Mouse (Mus musculus): Measurements from ENCODE around the gene Insl3. TPM values are rescaled to one million over a fixed set of nuclear protein-coding genes. Genes with fewer than 3 reads are reported as not detected.
A peak's percentile ranks its signal among the peaks of the same experiment; 100 is the strongest.

Insl3 gene
- polyA plus RNA-seq, 1 experiment from 2014 or later, result 0.50 TPM

DNA sequence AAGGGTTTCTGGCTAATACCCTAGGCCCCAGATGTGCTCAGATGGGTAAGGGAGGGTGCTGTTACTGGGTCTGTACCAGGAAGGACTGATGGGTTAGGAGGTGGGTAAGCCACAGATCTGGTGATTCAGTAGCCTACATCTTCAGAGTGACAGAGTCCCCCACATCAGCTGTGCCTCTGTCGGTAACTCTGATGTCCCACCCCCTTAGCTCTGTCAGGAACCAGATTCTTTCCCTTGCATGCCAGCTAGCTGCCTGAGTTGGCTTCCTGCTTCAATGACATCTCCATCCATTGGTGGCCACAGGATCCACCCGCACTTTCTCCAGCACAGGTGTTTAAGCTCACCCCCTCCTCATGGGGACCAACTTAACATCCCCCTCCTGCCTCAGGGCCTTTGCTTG is 22.6 kb downstream of the Insl3 start:
- Histone ChIP-seq H3K36me3 (no peaks in the 10 kb centered on the region), H3K4me3 (no peak overlapping the region), H3K4me2 (replicated peaks) (no peak overlapping the region), H3K4me1 (no peaks in the 10 kb centered on the region), H3K27ac (no peak overlapping the region), H3K9ac (no peak overlapping the region), H3K27me3 (peaks cover 44% of the 10 kb centered on the region), H3K9me3 (no peaks in the 10 kb centered on the region)
- 81% methylated on average over 2 of the region's 2 CpGs for WGBS
- no peak for ATAC-seq (ENCODE audit: insufficient number of reproducible peaks, insufficient read depth, low FRiP score, low TSS enrichment)

DNA sequence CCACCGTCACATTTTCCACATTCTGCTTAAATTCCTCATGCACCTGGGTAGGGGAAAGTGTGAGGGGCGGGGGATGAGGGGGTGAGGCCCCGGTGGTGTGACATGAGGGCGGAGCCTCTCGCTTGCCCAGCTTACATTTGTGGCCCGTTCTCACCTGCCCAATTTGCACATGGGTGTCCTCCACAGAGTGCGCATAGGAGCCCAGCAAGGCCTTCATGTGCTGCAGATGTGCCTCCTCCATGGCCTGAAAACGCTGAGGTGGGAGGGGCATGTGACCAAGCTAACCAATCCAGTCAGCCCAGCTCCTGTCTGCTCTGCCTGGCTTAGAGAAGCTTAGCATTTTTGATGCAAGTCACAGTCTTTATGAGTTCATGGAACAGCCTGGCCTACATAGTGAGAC is 26.5 kb downstream of the Insl3 start:
- H3K9ac ChIP-seq, result no peak overlapping the region
- no peak for ATAC-seq (ENCODE audit: insufficient number of reproducible peaks, insufficient read depth, low FRiP score, low TSS enrichment)
- H3K9me3 ChIP-seq, result no peaks in the 10 kb centered on the region
- H3K36me3 ChIP-seq, result no peaks in the 10 kb centered on the region
- 44% methylated on average over 8 of the region's 8 CpGs for WGBS
- no peak overlapping the region for H3K4me3 ChIP-seq
- H3K27me3 ChIP-seq, result peaks cover 13% of the 10 kb centered on the region; the same call in 1 of the 2 replicates
- H3K27ac ChIP-seq, result no peak overlapping the region
- peaks cover 11% of the 10 kb centered on the region; the same call in 1 of the 2 replicates for H3K4me1 ChIP-seq
- H3K4me2 ChIP-seq (replicated peaks), result no peak overlapping the region

DNA sequence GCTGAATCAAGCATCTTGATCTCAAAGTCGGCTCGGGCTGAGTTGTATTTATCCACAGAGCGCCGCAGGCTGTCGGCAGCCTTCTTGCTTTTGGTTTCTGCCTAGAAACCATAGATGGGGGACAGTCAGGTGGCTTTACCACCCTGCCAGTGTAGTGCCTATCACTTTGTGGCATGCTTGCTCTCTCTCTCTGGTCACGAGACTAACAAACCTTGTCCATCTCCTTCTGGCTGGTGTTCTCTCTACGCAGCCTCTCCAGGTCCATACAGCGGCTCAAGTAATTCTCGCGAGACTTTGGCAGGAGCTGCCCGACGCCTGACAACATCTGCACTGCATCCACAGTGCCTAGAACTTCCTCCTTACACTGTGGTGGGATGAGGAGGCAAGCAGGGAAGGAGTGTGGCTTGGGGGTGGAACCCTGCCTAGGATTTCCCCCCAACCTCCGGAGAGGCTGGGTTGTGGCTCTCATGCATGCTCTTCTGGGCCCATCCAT is 27.6 kb downstream of the Insl3 start:
- Histone ChIP-seq H3K9me3 (no peaks in the 10 kb centered on the region), H3K9ac (no peak overlapping the region), H3K4me3 (no peak overlapping the region), H3K4me1 (peaks cover 11% of the 10 kb centered on the region; the same call in 1 of the 2 replicates), H3K27me3 (0 out of 2 replicates have a peak, but pooled peaks cover 5% of the 10 kb centered on the region), H3K36me3 (no peaks in the 10 kb centered on the region), H3K4me2 (replicated peaks) (no peak overlapping the region), H3K27ac (no peak overlapping the region)
- ATAC-seq (ENCODE audit: insufficient number of reproducible peaks, insufficient read depth, low FRiP score, low TSS enrichment), result no peak
- WGBS, result 84% methylated on average over 13 of the region's 13 CpGs

DNA sequence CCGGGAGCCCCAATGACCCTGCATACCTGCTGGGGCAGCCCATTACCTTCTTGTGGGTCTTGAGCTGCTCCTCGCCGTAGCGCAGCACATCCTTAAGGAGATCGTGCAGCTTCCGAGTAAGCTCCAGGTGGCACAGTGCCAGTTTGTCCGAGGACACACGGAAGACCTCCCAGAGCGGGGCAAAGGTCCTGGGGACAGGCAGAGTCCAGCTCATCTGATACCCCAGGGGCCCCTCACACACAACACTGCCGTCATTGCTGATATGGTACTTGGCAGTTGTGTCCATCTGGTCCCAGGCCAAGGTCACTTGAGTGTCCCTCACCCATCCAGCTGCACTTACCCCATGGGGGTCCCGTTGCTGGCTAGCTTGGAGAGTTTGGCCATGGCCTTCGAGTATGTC is 28.1 kb downstream of the Insl3 start:
- Histone ChIP-seq H3K27ac (no peak overlapping the region), H3K4me2 (replicated peaks) (no peak overlapping the region), H3K27me3 (no peaks in the 10 kb centered on the region), H3K4me3 (no peak overlapping the region), H3K9me3 (no peaks in the 10 kb centered on the region), H3K36me3 (no peaks in the 10 kb centered on the region), H3K9ac (no peak overlapping the region), H3K4me1 (peaks cover 11% of the 10 kb centered on the region; the same call in 1 of the 2 replicates)
- WGBS, result 87% methylated on average over 12 of the region's 12 CpGs
- ATAC-seq (ENCODE audit: insufficient number of reproducible peaks, insufficient read depth, low FRiP score, low TSS enrichment), result no peak

DNA sequence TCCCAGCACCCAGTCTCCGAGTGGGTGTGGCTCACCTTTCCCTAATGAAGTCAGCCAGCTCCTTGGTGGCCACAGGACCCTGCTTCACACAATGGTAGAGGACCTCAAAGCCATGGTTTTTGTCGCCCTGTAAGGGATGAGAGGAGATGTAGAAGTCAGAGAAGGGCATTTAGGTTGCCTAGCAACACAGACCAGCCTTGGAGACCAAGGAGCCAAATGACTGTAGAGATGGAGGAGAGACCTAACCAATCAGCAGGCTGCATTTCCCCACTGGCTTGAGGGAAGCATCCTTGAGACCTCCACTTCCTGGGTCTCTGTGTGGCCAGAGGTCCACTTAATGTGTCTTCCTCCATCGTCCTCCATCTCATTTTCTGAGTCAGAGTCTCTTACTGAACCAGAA is 29.2 kb downstream of the Insl3 start:
- no peaks in the 10 kb centered on the region for H3K36me3 ChIP-seq
- peaks cover 11% of the 10 kb centered on the region; the same call in 1 of the 2 replicates for H3K4me1 ChIP-seq
- no peak overlapping the region for H3K27ac ChIP-seq
- H3K4me2 ChIP-seq (replicated peaks), result no peak overlapping the region
- no peaks in the 10 kb centered on the region for H3K27me3 ChIP-seq
- 29% methylated on average over 3 of the region's 3 CpGs for WGBS
- no peak for ATAC-seq (ENCODE audit: insufficient number of reproducible peaks, insufficient read depth, low FRiP score, low TSS enrichment)
- H3K9ac ChIP-seq, result no peak overlapping the region
- no peaks in the 10 kb centered on the region for H3K9me3 ChIP-seq
- H3K4me3 ChIP-seq, result no peak overlapping the region

DNA sequence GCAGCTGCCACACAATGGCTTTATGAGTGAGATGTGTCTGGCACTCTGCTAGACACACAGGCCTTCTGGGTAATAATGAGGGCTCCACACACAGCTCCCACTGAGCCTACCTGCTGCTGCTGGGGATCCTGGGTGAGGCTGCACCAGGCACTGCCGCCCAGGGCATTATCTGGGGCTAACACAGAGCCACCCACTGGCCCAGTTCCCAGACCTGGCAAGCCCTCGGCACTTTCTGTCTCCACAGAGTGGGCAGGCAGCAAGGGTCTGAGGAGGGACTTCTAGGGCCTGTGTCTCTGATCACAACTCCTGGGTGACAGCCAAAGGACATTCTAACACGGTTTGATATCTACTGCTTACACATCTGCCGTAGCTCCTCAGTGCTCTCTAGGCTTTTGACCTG is 30.2 kb downstream of the Insl3 start:
- H3K9me3 ChIP-seq, result no peaks in the 10 kb centered on the region
- no peak overlapping the region for H3K4me2 ChIP-seq (replicated peaks)
- no peak overlapping the region for H3K9ac ChIP-seq
- no peaks in the 10 kb centered on the region for H3K36me3 ChIP-seq
- H3K27me3 ChIP-seq, result peaks cover 5% of the 10 kb centered on the region
- 74% methylated on average over 4 of the region's 4 CpGs for WGBS
- no peak overlapping the region for H3K27ac ChIP-seq
- no peak for ATAC-seq (ENCODE audit: insufficient number of reproducible peaks, insufficient read depth, low FRiP score, low TSS enrichment)
- peaks cover 11% of the 10 kb centered on the region; the same call in 1 of the 2 replicates for H3K4me1 ChIP-seq
- no peak overlapping the region for H3K4me3 ChIP-seq

DNA sequence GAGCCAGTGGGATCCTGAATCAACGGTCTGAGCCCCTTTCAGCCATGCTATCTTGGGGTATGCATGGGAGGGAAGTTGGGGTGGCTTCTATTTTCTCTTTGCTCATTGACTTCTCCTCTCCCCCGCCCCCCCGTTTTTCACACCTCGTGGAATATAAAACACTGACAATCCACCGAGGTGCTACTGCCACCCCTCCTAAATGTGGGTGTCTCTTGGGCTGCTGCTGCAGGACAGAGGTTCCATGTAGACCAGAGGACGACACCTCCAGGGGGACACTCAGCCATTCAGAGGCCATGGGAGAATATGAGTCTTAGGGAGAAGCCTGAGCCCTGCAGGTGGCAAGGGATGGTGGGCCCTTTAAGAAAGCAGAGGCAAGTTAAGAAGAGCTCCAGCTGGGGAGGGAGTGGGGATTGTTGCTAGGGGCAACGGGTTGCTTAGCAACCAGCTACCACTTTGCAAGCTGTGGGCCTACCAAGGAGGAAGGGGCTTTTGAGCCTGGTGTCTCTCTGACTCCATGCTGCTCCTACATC is 31.0 kb downstream of the Insl3 start:
- peak; percentile 67 for ATAC-seq (ENCODE audit: insufficient number of reproducible peaks, insufficient read depth, low FRiP score, low TSS enrichment)
- Histone ChIP-seq H3K36me3 (no peaks in the 10 kb centered on the region), H3K27ac (no peak overlapping the region), H3K4me2 (replicated peaks) (no peak overlapping the region), H3K9me3 (no peaks in the 10 kb centered on the region), H3K4me1 (peaks cover 14% of the 10 kb centered on the region), H3K9ac (no peak overlapping the region), H3K4me3 (no peak overlapping the region), H3K27me3 (peaks cover 12% of the 10 kb centered on the region)
- WGBS, result 36% methylated on average over 7 of the region's 7 CpGs

DNA sequence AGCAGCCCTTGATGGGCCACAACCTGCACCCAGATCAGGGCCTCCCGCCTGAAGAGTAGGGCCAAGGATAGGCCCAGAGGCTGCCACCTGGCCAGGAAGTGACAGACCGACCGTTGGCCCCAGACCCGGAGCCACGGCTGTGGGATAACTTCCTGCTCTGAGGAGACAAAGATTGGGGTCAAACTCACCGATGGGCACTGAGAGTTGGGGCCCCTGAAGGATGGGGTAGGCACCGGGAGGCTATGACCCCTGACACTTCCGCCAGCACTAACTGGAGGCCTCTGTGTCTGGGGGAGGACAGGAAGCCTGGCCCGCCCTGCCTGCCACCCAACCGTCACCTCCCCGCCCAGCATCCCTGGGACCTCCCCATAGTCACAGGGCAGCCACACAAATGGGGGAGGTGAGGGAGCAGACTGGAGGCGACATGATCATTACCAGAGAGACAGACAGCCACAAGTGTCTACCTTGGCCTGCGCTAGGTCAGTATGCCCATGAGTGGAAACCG is 34.1 kb downstream of the Insl3 start:
- Histone ChIP-seq H3K9me3 (no peaks in the 10 kb centered on the region), H3K36me3 (no peaks in the 10 kb centered on the region), H3K27ac (no peak overlapping the region), H3K4me3 (no peak overlapping the region), H3K4me1 (peaks cover 17% of the 10 kb centered on the region), H3K4me2 (replicated peaks) (no peak overlapping the region), H3K27me3 (peaks cover 28% of the 10 kb centered on the region), H3K9ac (no peak overlapping the region)
- 53% methylated on average over 14 of the region's 14 CpGs for WGBS
- ATAC-seq (ENCODE audit: insufficient number of reproducible peaks, insufficient read depth, low FRiP score, low TSS enrichment), result no peak

DNA sequence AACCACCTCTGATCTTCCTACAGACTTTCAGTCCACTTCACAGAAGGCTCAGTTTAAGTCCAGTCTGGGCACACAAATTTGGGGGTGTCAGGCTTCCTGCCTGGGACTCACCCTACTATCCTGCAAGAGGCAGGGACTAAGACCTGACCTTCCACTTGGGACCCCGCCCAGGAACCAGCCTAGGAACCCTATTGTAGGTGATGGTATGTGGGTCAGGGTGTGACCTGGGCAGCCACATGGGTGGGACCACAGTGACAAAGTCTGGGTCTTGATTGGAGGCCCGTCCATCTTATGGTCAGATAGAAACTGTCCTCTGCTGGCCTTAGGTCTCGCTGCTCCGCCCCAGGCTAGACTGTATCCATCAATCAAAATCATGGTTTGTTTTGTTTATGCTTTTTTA is 35.4 kb downstream of the Insl3 start:
- H3K4me2 ChIP-seq (replicated peaks), result no peak overlapping the region; the same call in 1 of the 2 replicates
- no peaks in the 10 kb centered on the region for H3K36me3 ChIP-seq
- WGBS, result 64% methylated on average over 4 of the region's 4 CpGs
- no peak overlapping the region for H3K27ac ChIP-seq
- no peak for ATAC-seq (ENCODE audit: insufficient number of reproducible peaks, insufficient read depth, low FRiP score, low TSS enrichment)
- H3K27me3 ChIP-seq, result peaks cover 33% of the 10 kb centered on the region
- no peak overlapping the region for H3K4me3 ChIP-seq
- H3K4me1 ChIP-seq, result peaks cover 23% of the 10 kb centered on the region
- H3K9ac ChIP-seq, result no peak overlapping the region
- H3K9me3 ChIP-seq, result no peaks in the 10 kb centered on the region

DNA sequence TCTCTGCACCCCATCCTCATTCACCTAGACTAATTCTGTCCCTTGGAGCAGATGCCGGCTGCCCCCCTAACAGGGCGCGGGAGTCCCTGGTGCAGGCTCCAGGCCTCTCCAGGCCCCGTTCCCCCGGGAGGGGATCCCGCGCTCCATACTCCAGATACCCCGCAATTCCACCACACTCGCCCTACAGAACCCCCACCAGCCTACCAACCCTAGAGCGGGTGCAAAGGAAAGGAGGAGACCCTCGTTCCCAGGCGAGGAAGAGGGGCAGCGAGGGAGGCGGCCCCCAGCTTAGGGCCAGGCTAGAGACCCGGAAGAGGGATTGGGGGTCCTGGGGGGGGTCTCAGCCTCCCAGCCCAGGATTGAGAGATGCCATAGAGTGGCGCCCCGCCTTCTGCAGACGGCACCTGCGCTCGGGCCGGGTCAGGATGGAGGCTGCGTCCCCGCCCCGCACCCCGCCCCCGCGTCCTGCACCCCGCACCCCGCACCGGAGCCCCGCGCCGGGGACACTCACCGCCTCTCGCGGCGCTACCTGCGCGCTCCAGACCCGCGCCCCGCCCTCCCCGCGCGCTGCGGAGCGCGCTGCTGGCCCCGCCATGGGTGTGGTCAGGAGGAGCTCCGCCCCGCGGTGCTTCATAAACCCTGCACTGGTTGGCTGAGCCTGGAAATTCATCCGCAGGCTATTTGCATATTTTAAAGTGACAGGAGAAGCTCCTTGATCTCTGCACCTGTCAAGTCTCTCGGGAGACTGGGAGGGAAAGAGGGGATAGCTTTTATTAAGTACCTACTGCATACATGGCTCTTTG is 36.3 kb downstream of the Insl3 start, which contains the start of gene Fcho1:
Fcho1 (minus strand) TSS at position 595 of the 803 bp plus-strand sequence.
- peak within 1 kb of the TSS; percentile 51 for H3K4me3 ChIP-seq

DNA sequence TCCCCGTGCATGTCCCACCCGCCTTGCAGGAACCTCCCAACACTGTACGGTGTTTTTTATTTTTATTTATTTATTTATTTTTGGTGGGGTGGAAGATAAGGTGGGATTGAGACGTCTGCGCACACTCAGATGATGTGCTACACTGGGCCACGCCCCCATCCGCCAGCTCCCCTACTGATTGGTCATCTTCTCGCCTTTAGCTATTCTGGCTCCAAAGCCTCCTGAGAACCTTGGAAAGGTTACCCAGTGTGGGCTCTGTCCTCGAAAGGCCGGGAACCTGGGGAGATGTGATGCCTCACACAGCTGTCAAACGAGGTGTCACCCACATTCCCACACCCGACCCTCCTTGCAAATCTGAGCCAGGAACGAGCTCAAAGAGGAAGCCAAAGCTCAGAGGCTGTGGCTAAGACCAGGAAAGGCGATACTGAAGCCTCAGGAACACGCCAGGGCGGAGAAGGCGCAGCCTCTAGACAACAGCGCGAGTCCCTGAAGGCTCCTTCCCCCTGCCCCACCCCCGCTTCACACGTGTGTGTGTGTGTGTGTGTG is 39.3 kb downstream of the Insl3 start:
- ATAC-seq (ENCODE audit: insufficient number of reproducible peaks, insufficient read depth, low FRiP score, low TSS enrichment), result peak; percentile 3; the same call in 1 of the 2 replicates
- peak overlapping the region; percentile 38; the same call in 1 of the 2 replicates for H3K9ac ChIP-seq
- no peak overlapping the region for H3K27ac ChIP-seq
- H3K4me2 ChIP-seq (replicated peaks), result peak overlapping the region; percentile 57
- peaks cover 12% of the 10 kb centered on the region for H3K4me1 ChIP-seq
- H3K27me3 ChIP-seq, result peaks cover 33% of the 10 kb centered on the region
- peak overlapping the region; percentile 24 for H3K4me3 ChIP-seq
- no peaks in the 10 kb centered on the region for H3K36me3 ChIP-seq
- WGBS, result 6% methylated on average over 19 of the region's 21 CpGs
- no peaks in the 10 kb centered on the region for H3K9me3 ChIP-seq

More for the DNA sequence above, 36.3 kb downstream of the Insl3 start, which contains the start of gene Fcho1:
- peak; percentile 70 for ATAC-seq (ENCODE audit: insufficient number of reproducible peaks, insufficient read depth, low FRiP score, low TSS enrichment)
- H3K27ac ChIP-seq, result no peak within 1 kb of the TSS
- H3K36me3 ChIP-seq, result no peaks in the 10 kb centered on the region
- H3K9me3 ChIP-seq, result no peaks in the 10 kb centered on the region
- H3K9ac ChIP-seq, result peak within 1 kb of the TSS; percentile 54
- 1% methylated on average over 33 of the region's 54 CpGs for WGBS
- peak within 1 kb of the TSS; percentile 75 for H3K4me2 ChIP-seq (replicated peaks)
- peaks cover 14% of the 10 kb centered on the region for H3K4me1 ChIP-seq
- H3K27me3 ChIP-seq, result peaks cover 33% of the 10 kb centered on the region
